Mouse (Mus musculus) frontal cortex, postnatal 25 days (tissue): Measurements from ENCODE around the gene Olfr615.
"Not testable (repeated sequence)": the region's sequence is repeated elsewhere in the genome, so short reads cannot be mapped to it uniquely, and the experiment has no call there.

Experiments
- DNase-seq, 2 experiments: peaks; one replicate each; pipeline ENCODE4 v3.0.0; 2022; ENCODE audit warnings: low spot score in 2 of 2

The Olfr615 gene

DNA sequence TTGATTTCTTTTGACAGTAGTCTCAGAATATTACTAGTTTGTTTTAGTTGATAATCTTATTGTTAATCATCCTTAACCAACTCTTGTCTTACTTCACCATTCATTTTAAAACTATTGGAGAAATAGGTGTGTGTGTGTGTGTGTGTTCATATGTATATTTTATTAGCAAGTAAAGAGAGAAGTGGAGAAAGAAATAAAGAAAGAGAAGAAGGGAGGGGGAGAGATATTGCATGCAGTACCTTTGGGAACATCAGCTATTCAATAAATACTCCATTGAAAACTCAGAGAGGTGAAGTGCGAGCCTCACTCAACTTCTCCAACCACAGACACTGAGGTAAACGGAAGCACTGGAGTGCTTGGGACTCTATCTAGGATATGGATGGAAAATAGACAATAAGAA lies at the start of gene Olfr615:
Gene Olfr615, plus strand, starts transcription at position 301 of the 400 bp plus-strand sequence.
- no peak for DNase-seq

DNA sequence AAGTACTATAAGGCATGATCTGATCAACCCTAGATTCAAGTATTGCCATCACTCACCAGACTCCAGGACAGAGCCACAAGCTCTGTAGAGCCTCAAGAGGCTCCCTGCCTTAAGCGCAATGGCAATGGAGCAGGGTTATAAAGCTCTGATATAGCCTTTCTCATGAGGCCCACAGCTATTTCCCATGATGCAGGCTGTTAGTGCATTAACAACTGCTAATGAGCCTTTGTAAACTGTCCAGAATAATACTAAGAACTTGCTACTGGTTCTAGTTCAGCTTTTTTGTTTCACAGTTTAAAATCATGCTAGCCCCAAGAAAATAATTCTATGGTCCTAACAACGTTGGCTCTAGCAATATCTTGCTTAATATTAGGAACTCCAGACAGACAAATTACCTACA lies 43.9 kb upstream of the Olfr615 start, which contains the start of gene Olfr610:
Gene Olfr610, minus strand, starts transcription at position 101 of the 400 bp plus-strand sequence.
- no peak for DNase-seq

DNA sequence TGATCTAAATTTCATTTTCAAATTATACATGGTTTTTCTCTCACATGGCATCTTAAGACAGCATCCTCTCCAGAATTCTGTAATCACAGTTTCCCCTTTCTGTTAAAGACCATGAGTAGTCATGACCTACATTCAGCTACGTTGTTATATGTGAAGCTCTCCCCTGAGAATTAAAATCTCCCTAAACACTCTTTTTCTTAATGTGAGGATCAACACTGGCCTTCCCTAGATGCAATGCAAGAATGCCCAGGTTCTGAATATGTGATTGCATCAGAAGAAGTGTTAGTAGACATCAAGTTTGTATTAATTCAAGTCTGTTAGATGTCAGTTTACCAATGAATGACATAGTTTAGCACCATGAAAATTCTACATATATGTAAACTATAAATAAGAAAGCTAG lies 35.1 kb upstream of the Olfr615 start, which contains the start of gene Olfr611:
Gene Olfr611, minus strand, starts transcription at position 101 of the 400 bp plus-strand sequence.
- not testable (repeated sequence) for DNase-seq

DNA sequence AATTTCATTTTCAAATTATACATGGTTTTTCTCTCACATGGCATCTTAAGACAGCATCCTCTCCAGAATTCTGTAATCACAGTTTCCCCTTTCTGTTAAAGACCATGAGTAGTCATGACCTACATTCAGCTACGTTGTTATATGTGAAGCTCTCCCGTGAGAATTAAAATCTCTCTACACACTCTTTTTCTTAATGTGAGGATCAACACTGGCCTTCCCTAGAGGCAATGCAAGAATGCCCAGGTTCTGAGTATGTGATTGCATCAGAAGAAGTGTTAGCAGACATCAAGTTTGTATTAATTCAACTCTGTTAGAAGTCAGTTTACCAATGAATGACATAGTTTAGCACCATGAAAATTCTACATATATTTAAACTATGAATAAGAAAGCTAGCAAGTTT lies 13.3 kb upstream of the Olfr615 start, which contains the start of gene Olfr612:
Gene Olfr612, minus strand, starts transcription at position 101 of the 400 bp plus-strand sequence.
- not testable (repeated sequence) for DNase-seq

DNA sequence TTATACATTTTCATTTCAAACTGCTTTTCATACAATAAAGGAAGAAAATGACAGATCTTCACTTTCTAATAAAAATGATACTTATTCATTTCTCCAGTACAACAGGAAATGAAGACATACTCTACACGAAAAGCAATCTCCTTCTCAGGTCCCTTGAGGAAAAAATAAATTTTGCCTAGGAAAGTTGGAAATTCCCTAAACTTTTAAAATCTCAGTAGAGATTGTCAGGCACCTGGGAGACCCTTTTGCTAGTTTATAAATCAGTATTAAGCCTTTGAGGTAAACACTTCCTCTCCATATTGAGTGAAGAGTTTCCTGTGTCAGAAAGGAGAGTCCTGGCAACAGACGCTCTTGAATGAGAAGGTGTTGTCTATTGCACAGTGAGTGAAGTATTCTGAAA lies 8.1 kb upstream of the Olfr615 start, which contains the start of gene Olfr613:
Gene Olfr613, plus strand, starts transcription at position 301 of the 400 bp plus-strand sequence.
- DNase-seq: no peak

DNA sequence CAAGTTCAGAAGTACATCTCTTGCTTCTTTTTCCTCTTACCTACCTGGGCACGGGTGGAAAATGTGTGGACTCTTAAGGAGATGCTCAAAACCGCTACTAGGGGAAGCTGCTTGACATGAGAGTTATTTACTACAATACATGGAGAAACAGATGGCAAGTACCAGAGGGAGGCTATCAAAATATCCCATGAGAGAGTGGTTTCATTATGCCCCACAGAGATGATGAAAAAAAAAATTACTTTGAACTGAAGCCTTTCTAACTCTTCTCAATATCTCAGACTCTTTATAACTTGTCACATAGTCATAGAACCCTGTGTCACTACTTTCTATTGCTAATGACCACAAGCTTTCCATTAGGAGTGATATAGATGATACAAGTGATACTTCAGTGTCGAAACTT lies 13.2 kb downstream of the Olfr615 start, which contains the start of gene Olfr616:
Gene Olfr616, minus strand, starts transcription at position 101 of the 400 bp plus-strand sequence.
- no peak for DNase-seq

DNA sequence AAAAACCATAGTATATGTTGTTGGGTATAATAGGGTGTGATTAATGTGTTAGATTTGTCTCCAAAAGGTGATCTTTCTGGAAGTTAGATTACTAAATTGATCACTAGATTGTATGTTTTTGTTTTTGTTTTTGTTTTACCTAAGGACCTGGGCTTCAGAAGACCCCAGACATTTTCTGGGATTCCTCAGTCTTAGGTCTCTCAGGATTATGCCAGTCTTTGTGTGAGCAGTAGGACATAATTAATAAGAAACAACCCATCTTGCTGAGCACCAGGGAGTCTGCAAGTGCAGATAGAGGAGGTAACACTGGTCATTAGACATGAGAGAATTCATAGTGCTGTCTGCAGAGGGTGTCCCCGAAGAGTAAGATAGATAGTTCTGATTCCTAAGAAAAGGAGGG lies 16.9 kb downstream of the Olfr615 start, which contains the start of gene Olfr617:
Gene Olfr617, plus strand, starts transcription at position 301 of the 400 bp plus-strand sequence.
- no peak for DNase-seq

DNA sequence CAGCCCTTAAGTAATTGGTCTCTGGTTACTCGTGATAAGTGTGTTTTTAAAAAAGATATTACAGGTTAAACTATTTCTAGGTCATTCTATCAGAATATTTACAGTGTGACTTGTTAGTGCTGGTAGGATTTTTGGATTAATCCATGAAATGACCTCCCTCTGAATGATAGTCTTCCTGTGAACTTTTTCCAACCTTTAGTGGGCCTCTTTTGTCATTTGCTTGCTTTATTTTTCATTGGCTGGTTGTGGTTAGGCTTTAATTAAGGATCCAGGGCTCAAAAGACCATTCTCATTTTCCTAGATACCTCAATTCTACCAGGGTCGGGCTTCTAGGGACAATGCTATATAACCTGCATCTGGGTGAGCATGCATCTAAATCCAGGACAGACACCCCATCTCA lies 33.9 kb downstream of the Olfr615 start, which contains the start of gene Olfr618:
Gene Olfr618, plus strand, starts transcription at position 301 of the 400 bp plus-strand sequence.
- no peak for DNase-seq

DNA sequence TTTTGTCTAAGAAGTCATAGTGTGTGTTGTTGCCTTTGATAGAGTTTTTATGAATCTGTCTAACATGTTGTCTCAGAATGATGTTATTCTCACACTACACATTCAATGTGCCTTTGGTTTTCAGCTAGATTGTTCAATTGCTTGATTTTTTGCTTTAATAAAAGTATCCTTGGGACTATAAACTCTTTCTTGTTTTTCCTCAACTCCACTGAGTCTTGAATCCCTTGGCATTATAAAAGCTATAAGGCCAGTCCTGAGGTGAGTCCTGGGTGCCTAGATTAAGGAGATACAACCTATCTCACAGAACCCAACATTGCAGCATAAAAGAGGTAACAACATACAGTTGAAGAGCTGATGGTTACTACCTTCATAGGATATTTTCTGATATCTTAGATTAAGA lies 44.4 kb downstream of the Olfr615 start, which contains the start of gene Olfr619:
Gene Olfr619, plus strand, starts transcription at position 301 of the 400 bp plus-strand sequence.
- no peak for DNase-seq

DNA sequence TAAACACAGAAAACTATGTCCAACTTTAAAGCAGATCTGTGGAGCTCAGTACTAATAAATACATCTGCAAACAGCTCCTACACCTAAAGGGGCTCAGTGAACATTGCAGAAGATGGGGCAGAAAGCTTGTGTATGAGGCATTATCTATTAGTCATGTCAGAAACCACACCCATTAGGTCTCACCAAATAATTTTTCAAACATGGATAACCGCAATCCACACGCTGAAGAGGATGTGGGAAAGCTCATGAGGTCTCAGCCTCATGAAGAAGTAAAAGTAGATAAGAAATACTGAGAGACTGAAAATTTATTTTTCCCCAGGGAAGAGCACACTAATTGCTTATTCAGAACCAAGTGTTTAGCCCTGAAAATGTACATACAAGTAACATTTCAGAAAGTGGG lies 51.5 kb downstream of the Olfr615 start:
- no peak for DNase-seq

DNA sequence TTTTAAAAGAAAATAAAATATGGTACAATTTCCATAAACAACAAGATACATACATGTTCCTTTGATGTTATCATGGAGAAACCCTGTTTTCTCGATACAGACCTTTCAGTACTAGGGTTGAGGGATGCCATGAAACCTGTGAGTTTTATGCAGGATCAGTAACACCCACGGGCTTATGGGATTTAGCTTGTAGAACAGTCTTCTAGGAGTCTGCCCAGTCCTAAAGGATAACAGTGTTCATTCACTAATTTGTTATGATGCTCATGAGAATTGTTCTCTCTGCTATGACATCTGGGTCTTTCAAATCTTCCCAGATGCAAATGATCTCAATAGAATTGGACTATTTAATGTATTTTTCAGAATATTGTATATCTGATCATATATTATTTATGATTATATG lies 56.6 kb downstream of the Olfr615 start, which contains the start of gene Olfr620:
Gene Olfr620, minus strand, starts transcription at position 101 of the 400 bp plus-strand sequence.
- DNase-seq: no peak
